ENCODE assay signal across 11 mouse cellular contexts in the genomic region with DNA sequence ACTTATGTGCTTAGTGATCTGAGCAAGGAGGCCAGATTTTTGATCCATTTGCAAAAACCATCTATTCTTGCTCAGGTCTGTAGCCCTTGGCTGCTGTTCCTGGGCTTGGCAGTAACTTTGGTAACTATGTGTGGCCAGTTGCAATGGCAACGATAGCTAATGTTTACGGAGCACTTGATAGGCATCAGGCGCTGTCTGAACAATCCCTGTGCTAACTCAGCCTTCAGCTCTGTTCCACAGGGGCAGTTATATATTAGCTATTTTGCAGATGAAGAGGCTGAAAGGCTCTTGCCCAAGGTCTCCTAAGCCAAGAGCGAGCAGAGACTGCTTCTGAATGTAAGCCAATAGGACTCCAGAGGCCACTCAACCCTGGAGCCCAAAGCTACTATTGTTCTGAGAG. TPM values are rescaled to one million over a fixed set of nuclear protein-coding genes. Genes with fewer than 3 reads are reported as not detected.
DNase-seq lines count a peak whose midpoint lies in the region; ATAC-seq and TF ChIP-seq lines count a peak whose summit lies in the region.
"Had no signal": no experiment of that assay in that cellular context is flagged by ENCODE, and none has a peak within 500 bp of the region (broad histone marks: within the 10 kb centered on the region; RNA-seq: fewer than 3 reads in every experiment).

No protein-coding gene starts in this region.

- H3K36me3 ChIP-seq in kidney, adult 2 months (ENCODE audit: control insufficient read depth, insufficient read depth, low read length), result no peaks in the 10 kb centered on the region
- no peaks in the 10 kb centered on the region for H3K36me3 ChIP-seq in lung, embryonic 16.5 days (ENCODE audit: control insufficient read depth, insufficient read depth, low read length)
- H3K36me3 ChIP-seq: embryonic facial prominence, embryonic 15.5 days; limb, embryonic 12.5 days had no signal

- DNase-seq in cerebellum, postnatal 10 days, result peak; percentile 18 to 21
- no peak for DNase-seq in cerebellum, adult 8-10 months
- DNase-seq in layer of hippocampus, adult 9-10 months (ENCODE audit: low spot score), result peak; percentile 17
- no peak for DNase-seq in layer of hippocampus, adult 11-12 months (ENCODE audit: low spot score)
- peak; percentile 85 for DNase-seq in kidney, adult 2 months
- no peak for DNase-seq in right cerebral cortex, adult 18-20 months
- DNase-seq in adrenal gland, postnatal 36 days, result no peak
- DNase-seq: cerebellum, adult 9-10 months had no signal

- ATAC-seq in lung, embryonic 16.5 days (ENCODE audit: low read depth), result peak; percentile 92

- no peak for TF ChIP-seq CTCF in kidney, adult 2 months (conservative IDR thresholded peaks at IDR 0.05; ENCODE audit: insufficient read depth, insufficient read length, low read depth, low read length)

- H3K27ac ChIP-seq in kidney, adult 2 months (ENCODE audit: insufficient read depth, low read depth, low read length), result no peak overlapping the region
- H3K27ac ChIP-seq in lung, embryonic 16.5 days (ENCODE audit: low read length), result peak overlapping the region; percentile 89
- H3K27ac ChIP-seq: embryonic facial prominence, embryonic 15.5 days; limb, embryonic 12.5 days had no signal

- no peaks in the 10 kb centered on the region for H3K27me3 ChIP-seq in kidney, adult 2 months (replicated peaks; ENCODE audit: control insufficient read depth, insufficient read depth, low read length)
- no peaks in the 10 kb centered on the region for H3K27me3 ChIP-seq in lung, embryonic 16.5 days (ENCODE audit: control insufficient read depth, insufficient read depth, low read depth, low read length)
- H3K27me3 ChIP-seq: embryonic facial prominence, embryonic 15.5 days; limb, embryonic 12.5 days had no signal

- H3K4me3 ChIP-seq in kidney, adult 2 months (ENCODE audit: insufficient read depth, low read depth, low read length), result no peak overlapping the region
- H3K4me3 ChIP-seq in lung, embryonic 16.5 days (ENCODE audit: low read length), result no peak overlapping the region
- H3K4me3 ChIP-seq: embryonic facial prominence, embryonic 15.5 days; limb, embryonic 12.5 days had no signal

- no peak overlapping the region for H3K9ac ChIP-seq in lung, embryonic 16.5 days (ENCODE audit: low read length)
- H3K9ac ChIP-seq: embryonic facial prominence, embryonic 15.5 days; limb, embryonic 12.5 days had no signal

- WGBS in kidney, adult 2 months, result 43% methylated on average over 4 of the region's 4 CpGs
- WGBS in lung, embryonic 16.5 days, result 43% methylated on average over 4 of the region's 4 CpGs

- H3K4me1 ChIP-seq in kidney, adult 2 months (ENCODE audit: control insufficient read depth, insufficient read depth, low read length), result peaks cover 5% of the 10 kb centered on the region; the same call in 1 of the 2 replicates
- H3K4me1 ChIP-seq in lung, embryonic 16.5 days (replicated peaks; ENCODE audit: control insufficient read depth, insufficient read depth, low read length), result no peaks in the 10 kb centered on the region; the same call in 1 of the 2 replicates
- H3K4me1 ChIP-seq: embryonic facial prominence, embryonic 15.5 days; limb, embryonic 12.5 days had no signal

- no peak overlapping the region for H3K4me2 ChIP-seq in lung, embryonic 16.5 days (ENCODE audit: low read depth, low read length)
- H3K4me2 ChIP-seq: embryonic facial prominence, embryonic 15.5 days; limb, embryonic 12.5 days had no signal

- TF ChIP-seq POLR2A in kidney, adult 2 months (IDR thresholded peaks at IDR 0.05; ENCODE audit: low read depth, low read length), result no peak

- H3K9me3 ChIP-seq in lung, embryonic 16.5 days (ENCODE audit: control insufficient read depth, low read length), result no peaks in the 10 kb centered on the region
- H3K9me3 ChIP-seq: embryonic facial prominence, embryonic 15.5 days; limb, embryonic 12.5 days had no signal

RNA-seq across cellular contexts. Expression of gene Igfbp5, which starts 55.1 kb away (rescaled TPM):
- 229 and 273 TPM in 2 replicates for polyA plus RNA-seq in kidney, adult 2 months (2012; rRNA removed)
- 58.7 and 72.4 TPM in 2 replicates for polyA plus RNA-seq in lung, embryonic 16.5 days (2015; fragmentation: Nextera tagmentation; extraction: Ambion mirVana)
- total RNA-seq in adrenal gland, postnatal 36 days (2021), result 100 to 1,000 TPM in 1 of 2 experiments, 10 to 100 TPM in 1; 56.7 to 109 TPM

Comparison
In these comparisons a context has a peak if more than half of its experiments do, and no peak if none do; other contexts are left out.
1. DNase-seq: peak in cerebellum, postnatal 10 days (2 of 2), layer of hippocampus, adult 9-10 months (single experiment) and kidney, adult 2 months (single experiment); none in cerebellum, adult 8-10 months (single experiment), layer of hippocampus, adult 11-12 months (single experiment), right cerebral cortex, adult 18-20 months (single experiment) and adrenal gland, postnatal 36 days (0 of 2).